Mouse (Mus musculus): Measurements from ENCODE around the gene Gpr68.

DNA sequence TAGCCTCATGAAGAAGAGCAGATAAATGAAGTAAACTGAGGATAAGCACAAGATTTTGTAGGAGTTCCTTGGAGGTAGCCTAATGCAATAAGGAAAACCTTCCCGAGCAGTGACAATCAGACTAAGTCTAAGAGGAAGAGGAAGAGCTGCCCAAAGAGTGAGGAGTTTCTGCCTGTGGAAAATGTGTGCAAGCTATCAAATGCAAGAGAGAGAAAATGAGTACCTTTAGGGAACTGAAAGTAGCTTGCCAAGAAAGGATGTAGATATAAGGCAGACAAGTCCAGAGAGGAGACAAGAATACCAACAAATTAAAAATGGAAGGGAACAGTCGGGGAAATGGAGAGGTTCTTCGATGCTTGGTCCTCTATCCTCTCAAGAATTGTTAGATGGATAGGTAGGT lies 22.4 kb downstream of the Gpr68 start:
- TF ChIP-seq CTCF (IDR thresholded peaks at IDR 0.05; ENCODE audit: borderline replicate concordance, insufficient read depth, low read depth, low read length) (no peak), POLR2A (IDR thresholded peaks at IDR 0.05; ENCODE audit: borderline replicate concordance, insufficient read depth, low read length) (no peak)

Data from cerebellum, adult 2 months (tissue).